Mouse (Mus musculus): ENCODE measurements around the gene Aoc1. TPM values are rescaled to one million over a fixed set of nuclear protein-coding genes. Genes with fewer than 3 reads are reported as not detected.

Aoc1 gene
- polyA plus RNA-seq, 1 experiment from 2014 or later = not detected

DNA sequence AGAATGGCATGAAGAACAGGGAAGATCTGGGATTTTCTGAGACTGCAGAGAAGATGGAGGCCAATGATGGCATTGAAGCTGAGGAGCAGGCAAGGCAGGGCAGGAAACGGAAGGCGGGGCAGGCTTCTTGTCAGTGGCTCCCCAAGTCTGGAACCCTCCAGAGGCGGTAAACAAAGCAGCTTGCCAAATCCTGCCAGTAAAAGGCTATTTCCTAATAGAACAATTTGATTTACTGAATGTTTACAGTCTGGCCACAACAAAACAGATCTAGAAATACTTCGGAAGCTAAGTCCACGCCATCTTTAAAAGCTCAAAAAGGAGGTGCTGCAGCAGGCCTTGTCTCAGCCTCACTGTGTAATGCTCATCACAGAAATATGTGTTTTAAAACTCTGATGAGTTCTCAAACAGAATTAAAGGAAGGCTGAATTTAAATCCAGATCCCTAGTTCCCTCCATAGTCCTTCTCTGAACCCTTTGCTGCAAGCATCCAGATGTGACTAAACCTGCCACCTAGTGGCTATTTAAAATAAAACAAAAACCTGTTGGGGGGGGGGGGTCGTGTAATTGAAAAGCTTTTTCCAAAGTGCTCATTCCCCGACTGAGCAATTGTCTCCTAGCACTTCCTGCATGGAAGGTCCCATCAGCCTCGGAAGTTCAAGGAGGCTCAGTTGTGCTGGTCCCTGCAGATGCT lies 14.9 kb upstream of the Aoc1 start:
- H3K4me1 ChIP-seq (ENCODE audit: control insufficient read depth, insufficient read depth, low read length) = no peaks in the 10 kb centered on the region
- H3K4me2 ChIP-seq = no peak overlapping the region
- no peaks in the 10 kb centered on the region; the same call in 1 of the 2 replicates for H3K9me3 ChIP-seq (ENCODE audit: control insufficient read depth, low read length)
- H3K9ac ChIP-seq (ENCODE audit: low read length) = no peak overlapping the region
- DNase-seq (ENCODE audit: low spot score, missing footprints) (peak; percentile 78), ATAC-seq (ENCODE audit: low FRiP score) (no peak)
- no peaks in the 10 kb centered on the region for H3K36me3 ChIP-seq (ENCODE audit: control insufficient read depth, insufficient read depth, low read length)
- H3K27me3 ChIP-seq (ENCODE audit: control insufficient read depth, insufficient read depth, low read length) = no peaks in the 10 kb centered on the region
- H3K4me3 ChIP-seq (ENCODE audit: low read depth, low read length) = no peak overlapping the region
- no peak overlapping the region for H3K27ac ChIP-seq (ENCODE audit: low read depth, low read length)
- WGBS = 50% methylated on average over 8 of the region's 8 CpGs

- no peak overlapping the region for H3K27ac ChIP-seq (ENCODE audit: low read depth, low read length)
- ATAC-seq (ENCODE audit: low FRiP score) (peak; percentile 64), DNase-seq (ENCODE audit: low spot score, missing footprints) (peak; percentile 94)
- WGBS = 12% methylated on average over 20 of the region's 23 CpGs
- H3K4me2 ChIP-seq = peak overlapping the region; percentile 35; the same call in 1 of the 2 replicates
- H3K4me1 ChIP-seq (ENCODE audit: control insufficient read depth, insufficient read depth, low read length) = no peaks in the 10 kb centered on the region
- no peak overlapping the region for H3K9ac ChIP-seq (ENCODE audit: low read length)
- H3K27me3 ChIP-seq (ENCODE audit: control insufficient read depth, insufficient read depth, low read length) = no peaks in the 10 kb centered on the region
- H3K4me3 ChIP-seq (ENCODE audit: low read depth, low read length) = no peak overlapping the region
- H3K9me3 ChIP-seq (ENCODE audit: control insufficient read depth, low read length) = no peaks in the 10 kb centered on the region
- no peaks in the 10 kb centered on the region for H3K36me3 ChIP-seq (ENCODE audit: control insufficient read depth, insufficient read depth, low read length)
Measured at GRCm38 (mm10) chr6:48860130-48860815, 12.4 kb upstream of the Aoc1 start.

DNA sequence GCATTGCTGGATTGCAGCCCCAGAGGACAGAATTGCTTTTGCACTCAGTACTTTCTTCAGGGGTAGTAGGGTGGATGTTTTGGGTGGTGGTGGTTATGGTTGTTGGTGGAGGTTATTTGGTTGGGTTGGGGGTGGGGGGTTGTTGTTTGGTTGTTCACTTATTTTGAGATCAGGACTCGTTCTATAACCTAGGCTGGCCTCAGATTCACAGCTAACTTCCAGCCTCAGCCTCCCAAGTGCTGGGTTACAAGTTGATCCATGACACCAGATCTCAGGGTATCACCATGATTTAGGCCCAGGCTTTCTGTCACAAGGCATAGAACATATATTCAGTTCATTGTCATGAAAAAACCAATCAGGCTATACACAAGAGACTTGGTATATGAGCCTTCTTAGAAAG lies 11.8 kb upstream of the Aoc1 start:
- ATAC-seq (ENCODE audit: low FRiP score) (no peak), DNase-seq (ENCODE audit: low spot score, missing footprints) (peak; percentile 77)
- H3K27me3 ChIP-seq (ENCODE audit: control insufficient read depth, insufficient read depth, low read length) = no peaks in the 10 kb centered on the region
- H3K4me3 ChIP-seq (ENCODE audit: low read depth, low read length) = no peak overlapping the region
- no peak overlapping the region for H3K9ac ChIP-seq (ENCODE audit: low read length)
- H3K4me2 ChIP-seq = no peak overlapping the region
- no peaks in the 10 kb centered on the region for H3K4me1 ChIP-seq (ENCODE audit: control insufficient read depth, insufficient read depth, low read length)
- no peak overlapping the region for H3K27ac ChIP-seq (ENCODE audit: low read depth, low read length)
- H3K36me3 ChIP-seq (ENCODE audit: control insufficient read depth, insufficient read depth, low read length) = no peaks in the 10 kb centered on the region
- 91% methylated on average over 1 of the region's 1 CpGs for WGBS
- H3K9me3 ChIP-seq (ENCODE audit: control insufficient read depth, low read length) = no peaks in the 10 kb centered on the region

DNA sequence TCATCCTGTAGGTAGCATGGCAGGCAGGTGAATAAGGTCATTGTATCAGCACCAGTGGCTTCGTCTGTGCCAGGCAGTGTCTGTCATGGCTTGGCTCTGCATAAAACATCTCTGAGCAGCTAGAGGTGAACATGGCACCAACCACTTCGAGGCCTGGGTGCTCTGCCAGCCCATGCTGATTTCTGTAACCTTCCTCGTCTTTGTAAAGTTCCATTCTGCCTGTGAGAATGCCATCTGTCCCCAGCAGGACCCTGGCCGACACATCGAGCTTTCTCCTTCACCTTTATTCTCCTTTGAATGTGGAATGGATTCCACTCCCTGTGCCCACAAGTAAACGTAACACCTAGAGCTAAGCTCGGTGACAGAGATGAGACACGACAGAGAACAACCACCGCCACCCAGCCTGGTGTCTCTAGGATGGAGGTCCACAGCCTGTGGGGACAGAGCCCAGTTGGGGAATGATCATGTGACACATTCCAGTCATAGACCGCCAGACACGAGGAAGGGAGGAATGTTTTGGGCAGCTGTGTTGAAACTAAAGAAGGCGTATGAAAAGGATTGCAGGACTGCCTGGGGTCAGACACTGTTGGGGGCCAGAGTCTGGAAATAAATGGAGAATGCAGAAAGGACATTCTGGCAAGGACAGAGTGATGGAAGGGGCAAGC lies 10.9 kb upstream of the Aoc1 start:
- H3K27me3 ChIP-seq (ENCODE audit: control insufficient read depth, insufficient read depth, low read length) = no peaks in the 10 kb centered on the region
- no peak overlapping the region for H3K9ac ChIP-seq (ENCODE audit: low read length)
- ATAC-seq (ENCODE audit: low FRiP score) = no peak
- no peaks in the 10 kb centered on the region for H3K9me3 ChIP-seq (ENCODE audit: control insufficient read depth, low read length)
- no peaks in the 10 kb centered on the region for H3K4me1 ChIP-seq (ENCODE audit: control insufficient read depth, insufficient read depth, low read length)
- peak; percentile 51 for DNase-seq (ENCODE audit: low spot score, missing footprints)
- 82% methylated on average over 12 of the region's 12 CpGs for WGBS
- no peak overlapping the region for H3K4me2 ChIP-seq
- H3K4me3 ChIP-seq (ENCODE audit: low read depth, low read length) = no peak overlapping the region
- no peaks in the 10 kb centered on the region for H3K36me3 ChIP-seq (ENCODE audit: control insufficient read depth, insufficient read depth, low read length)
- no peak overlapping the region for H3K27ac ChIP-seq (ENCODE audit: low read depth, low read length)

GRCm38 (mm10) chr6:48862816-48863215 lies 9.9 kb upstream of the Aoc1 start:
- WGBS = 83% methylated on average over 4 of the region's 4 CpGs
- H3K4me2 ChIP-seq = no peak overlapping the region

GRCm38 (mm10) chr6:48863488-48863887 lies 9.2 kb upstream of the Aoc1 start:
- Histone ChIP-seq H3K4me3 (ENCODE audit: low read depth, low read length) (no peak overlapping the region), H3K27me3 (ENCODE audit: control insufficient read depth, insufficient read depth, low read length) (no peaks in the 10 kb centered on the region), H3K36me3 (ENCODE audit: control insufficient read depth, insufficient read depth, low read length) (no peaks in the 10 kb centered on the region), H3K4me1 (ENCODE audit: control insufficient read depth, insufficient read depth, low read length) (peaks cover 8% of the 10 kb centered on the region), H3K4me2 (no peak overlapping the region), H3K9ac (ENCODE audit: low read length) (no peak overlapping the region), H3K9me3 (ENCODE audit: control insufficient read depth, low read length) (no peaks in the 10 kb centered on the region), H3K27ac (ENCODE audit: low read depth, low read length) (no peak overlapping the region)
- DNase-seq (ENCODE audit: low spot score, missing footprints) (peak; percentile 47), ATAC-seq (ENCODE audit: low FRiP score) (no peak)
- WGBS = 86% methylated on average over 7 of the region's 7 CpGs

More at GRCm38 (mm10) chr6:48862816-48863215, 9.9 kb upstream of the Aoc1 start:
- no peak overlapping the region for H3K9ac ChIP-seq (ENCODE audit: low read length)
- no peak overlapping the region for H3K4me3 ChIP-seq (ENCODE audit: low read depth, low read length)
- no peak overlapping the region for H3K27ac ChIP-seq (ENCODE audit: low read depth, low read length)
- DNase-seq (ENCODE audit: low spot score, missing footprints) = peak; percentile 65
- ATAC-seq (ENCODE audit: low FRiP score) = no peak
- H3K27me3 ChIP-seq (ENCODE audit: control insufficient read depth, insufficient read depth, low read length) = no peaks in the 10 kb centered on the region
- H3K9me3 ChIP-seq (ENCODE audit: control insufficient read depth, low read length) = no peaks in the 10 kb centered on the region
- peaks cover 8% of the 10 kb centered on the region for H3K4me1 ChIP-seq (ENCODE audit: control insufficient read depth, insufficient read depth, low read length)
- H3K36me3 ChIP-seq (ENCODE audit: control insufficient read depth, insufficient read depth, low read length) = no peaks in the 10 kb centered on the region

DNA sequence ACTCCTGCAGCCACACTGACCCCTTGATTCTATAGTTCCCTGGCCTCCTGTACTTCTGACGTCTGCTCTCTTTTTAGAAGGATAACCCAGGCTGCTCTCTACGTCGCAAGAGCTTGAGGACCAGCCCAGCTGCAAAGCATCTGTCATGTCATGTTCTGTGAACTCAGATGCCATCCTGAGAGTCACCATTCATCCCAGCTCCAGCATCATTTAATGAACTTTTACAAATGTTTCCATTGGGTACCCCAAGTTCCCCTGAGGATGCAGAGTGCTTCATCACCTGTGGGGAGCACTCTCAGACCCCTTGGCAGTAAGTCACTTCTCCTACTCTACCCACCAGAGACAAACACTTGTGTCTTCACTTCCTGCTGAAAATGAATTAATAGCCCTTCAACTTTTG lies 8.5 kb upstream of the Aoc1 start:
- H3K4me1 ChIP-seq (ENCODE audit: control insufficient read depth, insufficient read depth, low read length) = peaks cover 8% of the 10 kb centered on the region
- no peak overlapping the region for H3K9ac ChIP-seq (ENCODE audit: low read length)
- no peak for ATAC-seq (ENCODE audit: low FRiP score)
- H3K9me3 ChIP-seq (ENCODE audit: control insufficient read depth, low read length) = no peaks in the 10 kb centered on the region
- DNase-seq (ENCODE audit: low spot score, missing footprints) = no peak
- H3K36me3 ChIP-seq (ENCODE audit: control insufficient read depth, insufficient read depth, low read length) = no peaks in the 10 kb centered on the region
- H3K4me2 ChIP-seq = no peak overlapping the region
- 68% methylated on average over 3 of the region's 3 CpGs for WGBS
- H3K27me3 ChIP-seq (ENCODE audit: control insufficient read depth, insufficient read depth, low read length) = no peaks in the 10 kb centered on the region
- H3K4me3 ChIP-seq (ENCODE audit: low read depth, low read length) = no peak overlapping the region
- no peak overlapping the region for H3K27ac ChIP-seq (ENCODE audit: low read depth, low read length)

- Histone ChIP-seq H3K27ac (ENCODE audit: low read depth, low read length) (no peak overlapping the region), H3K4me3 (ENCODE audit: low read depth, low read length) (no peak overlapping the region), H3K4me2 (no peak overlapping the region), H3K4me1 (ENCODE audit: control insufficient read depth, insufficient read depth, low read length) (peaks cover 8% of the 10 kb centered on the region), H3K9me3 (ENCODE audit: control insufficient read depth, low read length) (no peaks in the 10 kb centered on the region), H3K36me3 (ENCODE audit: control insufficient read depth, insufficient read depth, low read length) (no peaks in the 10 kb centered on the region), H3K9ac (ENCODE audit: low read length) (no peak overlapping the region), H3K27me3 (ENCODE audit: control insufficient read depth, insufficient read depth, low read length) (no peaks in the 10 kb centered on the region)
- DNase-seq (ENCODE audit: low spot score, missing footprints) = no peak
- 59% methylated on average over 3 of the region's 3 CpGs for WGBS
- no peak for ATAC-seq (ENCODE audit: low FRiP score)
Measured at GRCm38 (mm10) chr6:48864723-48865122, 8.0 kb upstream of the Aoc1 start.

GRCm38 (mm10) chr6:48865152-48865745 lies 7.4 kb upstream of the Aoc1 start:
- Histone ChIP-seq H3K27me3 (ENCODE audit: control insufficient read depth, insufficient read depth, low read length) (no peaks in the 10 kb centered on the region), H3K36me3 (ENCODE audit: control insufficient read depth, insufficient read depth, low read length) (no peaks in the 10 kb centered on the region), H3K4me3 (ENCODE audit: low read depth, low read length) (no peak overlapping the region), H3K9me3 (ENCODE audit: control insufficient read depth, low read length) (no peaks in the 10 kb centered on the region), H3K4me1 (ENCODE audit: control insufficient read depth, insufficient read depth, low read length) (peaks cover 8% of the 10 kb centered on the region), H3K27ac (ENCODE audit: low read depth, low read length) (no peak overlapping the region), H3K4me2 (no peak overlapping the region), H3K9ac (ENCODE audit: low read length) (no peak overlapping the region)
- DNase-seq (ENCODE audit: low spot score, missing footprints) = no peak
- 89% methylated on average over 1 of the region's 1 CpGs for WGBS
- no peak for ATAC-seq (ENCODE audit: low FRiP score)

Measured in midbrain, embryonic 11.5 days (tissue).